Mouse (Mus musculus): ENCODE data around the gene Zmynd8.
A peak's percentile ranks its signal among the peaks of the same experiment; 100 is the strongest.

The Zmynd8 gene

GRCm38 (mm10) chr2:165834601-165835000 lies 64.2 kb downstream of the Zmynd8 start:
- DNase-seq (ENCODE audit: low read depth, low spot score) = no peak

- peak; percentile 92 for DNase-seq (ENCODE audit: low read depth, low spot score)
Observed at GRCm38 (mm10) chr2:165833468-165833867, 65.3 kb downstream of the Zmynd8 start.

GRCm38 (mm10) chr2:165832720-165833119 lies 66.1 kb downstream of the Zmynd8 start:
- DNase-seq (ENCODE audit: low read depth, low spot score) = no peak

- peak; percentile 78 for DNase-seq (ENCODE audit: low read depth, low spot score)
Observed at GRCm38 (mm10) chr2:165832295-165832694, 66.5 kb downstream of the Zmynd8 start.

- DNase-seq (ENCODE audit: low read depth, low spot score) = peak; percentile 96
Observed at GRCm38 (mm10) chr2:165831637-165832289, 67.1 kb downstream of the Zmynd8 start.

DNA sequence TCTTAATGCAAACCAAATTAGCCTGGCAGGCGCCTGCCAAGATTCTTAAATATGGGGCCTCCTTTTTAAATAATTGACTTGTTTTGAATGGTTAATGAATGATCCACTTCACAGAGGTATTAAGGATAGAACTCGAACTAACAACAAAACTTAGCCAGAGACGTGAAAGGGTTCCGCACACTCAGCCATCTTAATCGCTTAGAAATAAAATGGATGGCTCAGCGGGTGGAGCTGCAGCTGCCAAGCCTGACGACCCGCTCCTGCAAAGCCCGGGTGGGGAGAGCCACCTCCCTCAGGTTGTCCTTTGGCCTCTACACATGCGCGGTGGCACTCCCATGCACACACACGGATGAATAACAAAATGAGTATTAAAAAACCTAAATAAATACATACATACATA lies 70.0 kb downstream of the Zmynd8 start:
- DNase-seq (ENCODE audit: low read depth, low spot score) = peak; percentile 60

DNA sequence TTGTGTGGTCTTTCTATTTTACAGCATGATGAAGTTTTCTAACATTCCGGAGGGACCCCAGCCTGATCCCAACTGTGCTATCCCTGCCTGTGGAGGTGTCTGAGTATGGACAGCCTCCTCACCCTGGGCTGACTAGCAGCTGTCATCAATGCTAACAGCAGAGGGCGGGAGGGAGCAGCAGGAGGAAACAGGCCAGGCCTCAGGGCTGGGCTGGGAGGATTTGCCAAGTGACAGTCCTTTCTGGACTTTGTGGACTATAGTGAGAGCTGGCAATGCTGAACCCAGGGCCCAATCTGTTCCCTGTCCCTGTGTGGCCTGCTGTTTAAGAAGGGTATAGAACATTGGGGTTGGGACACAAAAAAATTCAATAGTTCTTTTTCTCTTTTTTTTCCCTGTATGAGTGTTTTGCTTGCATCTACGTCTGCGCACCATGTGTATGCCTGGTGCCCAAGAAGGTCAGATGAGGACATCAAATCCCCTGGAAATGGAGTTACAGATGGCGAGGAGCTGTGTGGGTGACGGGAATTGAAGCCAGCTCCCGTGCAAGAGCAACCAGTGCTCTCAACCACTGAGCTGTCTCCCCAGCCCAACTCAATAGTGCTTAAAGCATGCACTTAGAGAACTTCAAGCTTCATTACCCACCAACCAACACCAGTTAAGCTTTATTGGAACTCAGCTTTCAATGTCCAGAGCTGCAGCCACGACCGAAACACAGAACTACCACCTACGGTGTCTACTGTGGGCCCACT lies 72.7 kb downstream of the Zmynd8 start:
- peak; percentile 87 for DNase-seq (ENCODE audit: low read depth, low spot score)

DNA sequence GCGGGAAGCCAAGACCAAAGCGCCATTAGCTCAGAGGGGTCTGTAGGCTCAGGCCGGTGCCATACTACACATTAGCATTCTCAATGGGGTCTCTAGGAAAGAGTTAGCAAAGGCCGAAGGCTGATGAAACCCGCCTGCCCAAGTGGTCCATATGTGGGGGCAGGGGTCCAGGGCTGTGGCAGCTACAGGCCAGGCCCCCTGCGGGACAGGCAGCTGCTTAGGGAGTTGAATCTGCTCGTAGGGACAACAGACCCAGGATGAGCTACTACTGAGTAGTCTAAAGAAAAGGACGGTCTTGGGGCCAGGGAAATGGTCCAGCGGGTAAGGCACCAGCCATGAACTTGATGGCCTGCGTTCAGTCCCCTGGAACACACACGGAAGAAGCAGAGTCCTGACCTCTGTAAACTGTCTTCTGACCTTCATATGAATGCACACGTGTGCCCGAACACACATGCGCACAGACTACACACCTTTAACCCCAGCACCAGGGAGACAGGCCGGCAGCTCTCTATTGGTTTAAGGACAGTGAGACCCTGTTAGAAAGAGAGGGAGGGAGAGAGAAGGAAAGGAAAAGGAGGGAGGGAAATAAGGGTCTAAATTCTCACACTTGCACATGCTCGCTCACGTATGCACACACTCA lies 73.4 kb downstream of the Zmynd8 start:
- peak; percentile 51 for DNase-seq (ENCODE audit: low read depth, low spot score)

GRCm38 (mm10) chr2:165824826-165825225 lies 74.0 kb downstream of the Zmynd8 start:
- DNase-seq (ENCODE audit: low read depth, low spot score) = peak; percentile 51

DNA sequence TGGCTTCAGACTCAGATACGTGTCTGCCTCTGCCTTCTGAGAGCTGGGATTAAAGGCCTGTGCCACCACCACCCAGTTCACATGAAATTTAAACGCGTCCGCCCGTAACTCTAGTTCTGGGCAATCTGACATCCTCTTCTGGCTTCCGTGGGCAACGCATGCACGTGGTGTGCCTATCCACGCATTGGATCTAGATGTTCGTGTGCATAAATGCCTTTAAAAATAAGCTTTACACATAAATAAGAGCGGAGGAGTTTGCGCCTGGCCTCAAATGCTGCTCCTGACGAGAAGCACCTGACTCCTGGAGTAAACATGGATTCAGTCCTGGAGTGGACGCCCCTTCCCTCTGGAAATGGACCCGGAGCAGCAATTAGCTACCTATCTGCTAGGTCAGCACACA lies 76.3 kb downstream of the Zmynd8 start:
- DNase-seq (ENCODE audit: low read depth, low spot score) = peak; percentile 29

GRCm38 (mm10) chr2:165821671-165822070 lies 77.1 kb downstream of the Zmynd8 start:
- DNase-seq (ENCODE audit: low read depth, low spot score) = peak; percentile 56

GRCm38 (mm10) chr2:165820504-165821095 lies 78.2 kb downstream of the Zmynd8 start:
- peak; percentile 60 for DNase-seq (ENCODE audit: low read depth, low spot score)

GRCm38 (mm10) chr2:165820073-165820472 lies 78.7 kb downstream of the Zmynd8 start:
- DNase-seq (ENCODE audit: low read depth, low spot score) = peak; percentile 28

GRCm38 (mm10) chr2:165818985-165819948 lies 79.5 kb downstream of the Zmynd8 start:
- DNase-seq (ENCODE audit: low read depth, low spot score) = peak; percentile 89

GRCm38 (mm10) chr2:165818570-165818969 lies 80.2 kb downstream of the Zmynd8 start:
- peak; percentile 44 for DNase-seq (ENCODE audit: low read depth, low spot score)

DNA sequence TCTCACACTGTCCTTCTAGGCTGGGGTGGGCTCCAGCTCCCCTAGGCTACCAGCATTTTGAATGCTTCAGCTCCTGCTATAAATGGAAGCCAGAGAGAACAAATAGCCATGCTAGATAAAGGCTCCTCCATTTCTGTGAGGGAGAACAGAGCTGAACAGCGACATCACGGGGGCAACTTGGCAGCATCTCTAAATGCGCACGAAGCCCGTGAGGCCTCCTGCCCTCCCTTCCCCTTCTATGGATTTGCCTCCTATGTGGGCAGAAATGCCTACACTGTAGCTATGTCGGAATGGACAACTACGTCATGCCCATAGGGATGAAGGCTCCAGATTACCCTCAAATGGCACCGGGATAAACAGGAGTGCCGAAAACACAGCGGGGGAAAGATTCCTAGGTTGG lies 81.4 kb downstream of the Zmynd8 start:
- no peak for DNase-seq (ENCODE audit: low read depth, low spot score)

DNA sequence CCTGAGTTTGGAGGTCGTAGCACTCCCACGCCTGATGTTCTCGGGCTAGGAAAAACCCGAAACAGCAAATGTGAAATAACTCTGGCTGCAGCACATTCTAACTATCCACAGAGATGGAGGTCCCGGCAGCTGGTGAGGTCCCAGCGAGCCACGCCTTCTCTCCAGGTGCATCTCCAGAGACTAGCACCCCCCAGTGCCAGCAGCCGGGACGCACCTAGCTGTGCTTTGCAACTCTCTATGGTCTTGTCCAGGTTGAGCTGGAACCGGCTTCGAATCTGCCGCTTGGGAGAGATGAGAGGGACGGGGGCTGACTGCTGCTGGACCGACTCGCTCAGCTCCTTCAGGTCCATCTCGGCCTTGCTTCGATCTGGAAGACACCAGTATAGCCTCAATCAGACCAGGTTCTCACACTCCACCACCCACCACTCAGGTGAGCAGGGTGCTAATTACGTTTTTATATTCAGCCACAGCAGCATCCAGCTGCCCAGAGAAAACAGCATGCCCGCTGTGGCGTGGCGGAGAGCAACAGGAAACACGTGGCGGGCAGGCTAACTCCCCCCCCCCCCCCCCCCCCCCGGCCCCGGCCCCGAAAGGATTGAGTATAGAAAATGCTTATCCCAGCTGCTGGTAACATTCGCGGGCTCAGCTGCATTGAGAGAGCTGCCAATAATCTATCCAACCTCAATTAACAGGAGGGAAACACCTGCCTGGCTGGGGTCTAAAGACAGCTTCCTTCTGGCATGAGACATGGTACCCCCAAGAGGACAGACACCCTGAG lies 83.5 kb downstream of the Zmynd8 start:
- peak; percentile 55 for DNase-seq (ENCODE audit: low read depth, low spot score)

GRCm38 (mm10) chr2:165812889-165813288 lies 85.9 kb downstream of the Zmynd8 start:
- DNase-seq (ENCODE audit: low read depth, low spot score) = peak; percentile 28

DNA sequence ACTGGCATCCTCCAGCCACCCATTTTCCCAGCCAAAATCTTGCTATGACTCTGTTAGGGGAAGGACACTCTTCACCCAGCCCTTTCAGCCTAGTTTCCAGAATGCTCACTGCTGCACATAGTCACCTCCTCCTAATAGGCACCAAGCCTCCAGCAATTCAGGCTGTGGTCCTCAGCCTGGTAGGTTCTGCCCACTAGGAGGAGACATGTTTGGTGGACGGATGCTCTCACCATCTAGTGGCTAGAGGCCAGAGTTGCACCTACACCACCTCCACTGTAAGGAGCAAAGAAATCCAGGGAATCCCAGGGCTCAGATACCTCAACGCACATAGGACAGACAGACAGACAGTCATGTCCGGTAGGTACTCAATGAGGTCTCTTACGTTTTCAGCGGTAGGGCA lies 87.3 kb downstream of the Zmynd8 start:
- peak; percentile 94 for DNase-seq (ENCODE audit: low read depth, low spot score)

- peak; percentile 98 for DNase-seq (ENCODE audit: low read depth, low spot score)
Observed at GRCm38 (mm10) chr2:165809901-165810477, 88.8 kb downstream of the Zmynd8 start.

All from ZHBTc4 (cell line).